Mouse (Mus musculus) hindbrain, embryonic 16.5 days (tissue): ENCODE results near the gene Tmem150a. TPM values are rescaled to one million over a fixed set of nuclear protein-coding genes. Genes with fewer than 3 reads are reported as not detected.

ENCODE experiments used
- ATAC-seq: fragments of 200-750 bp; cut with Nextera tagmentation; 2 replicates; pipeline ENCODE4 v1.8.0; 2017; ENCODE audit warnings: moderate TSS enrichment, moderate library complexity
- H3K27ac ChIP-seq: fragments of 300-500 bp; sonication (generic); 2 replicates; pipeline ENCODE4 v1.5.1; 2014; ENCODE audit warnings: low read depth, mild to moderate bottlenecking, control low read depth, low read length, moderate library complexity
- H3K27me3 ChIP-seq: fragments of 300-500 bp; sonication (generic); replicated peaks from 2 replicates; pipeline ENCODE4 v1.6.1; 2014; ENCODE audit warnings: low read length; ENCODE audit not compliant: control insufficient read depth, insufficient read depth
- H3K36me3 ChIP-seq: fragments of 300-500 bp; sonication (generic); 2 replicates; pipeline ENCODE4 v1.6.1; 2014; ENCODE audit warnings: mild to moderate bottlenecking, low read length, moderate library complexity, mixed read lengths; ENCODE audit not compliant: control insufficient read depth, insufficient read depth
- H3K4me1 ChIP-seq: fragments of 300-500 bp; sonication (generic); 2 replicates; pipeline ENCODE4 v1.6.1; 2014; ENCODE audit warnings: low read depth, low read length; ENCODE audit not compliant: control insufficient read depth, insufficient read depth
- H3K4me2 ChIP-seq: fragments of 300-500 bp; sonication (generic); 2 replicates; pipeline ENCODE4 v1.6.1; 2014; ENCODE audit warnings: mild to moderate bottlenecking, low read length, control low read depth, moderate library complexity
- H3K4me3 ChIP-seq: fragments of 300-500 bp; sonication (generic); 2 replicates; pipeline ENCODE4 v1.5.1; 2014; ENCODE audit warnings: mild to moderate bottlenecking, low read length, control low read depth, moderate library complexity
- H3K9ac ChIP-seq: fragments of 300-500 bp; sonication (generic); 2 replicates; pipeline ENCODE4 v1.6.1; 2014; ENCODE audit warnings: low read depth, mild to moderate bottlenecking, control low read depth, low read length, moderate library complexity
- H3K9me3 ChIP-seq: fragments of 300-500 bp; sonication (generic); 2 replicates; pipeline ENCODE4 v1.6.1; 2014; ENCODE audit warnings: mild to moderate bottlenecking, low read length, moderate library complexity; ENCODE audit not compliant: control insufficient read depth
- WGBS: fragments of 180-500 bp; shearing (Covaris S2); extraction: QIAGEN DNeasy Blood & Tissue Kit; methylation state at CpG from one replicate; pipeline ENCODE4 v1.1.7; 2014; 5-methylcytosine and 5-hydroxymethylcytosine counted together
- polyA plus RNA-seq: library from polyadenylated mRNA; unstranded; fragments of >200 nt; fragmentation: Nextera tagmentation; extraction: Ambion mirVana; gene quantifications from 2 replicates; pipeline ENCODE4 v1.2.1, GENCODE M21; 2015

The Tmem150a gene
- polyA plus RNA-seq = 22.1 and 22.9 TPM in 2 replicates

DNA sequence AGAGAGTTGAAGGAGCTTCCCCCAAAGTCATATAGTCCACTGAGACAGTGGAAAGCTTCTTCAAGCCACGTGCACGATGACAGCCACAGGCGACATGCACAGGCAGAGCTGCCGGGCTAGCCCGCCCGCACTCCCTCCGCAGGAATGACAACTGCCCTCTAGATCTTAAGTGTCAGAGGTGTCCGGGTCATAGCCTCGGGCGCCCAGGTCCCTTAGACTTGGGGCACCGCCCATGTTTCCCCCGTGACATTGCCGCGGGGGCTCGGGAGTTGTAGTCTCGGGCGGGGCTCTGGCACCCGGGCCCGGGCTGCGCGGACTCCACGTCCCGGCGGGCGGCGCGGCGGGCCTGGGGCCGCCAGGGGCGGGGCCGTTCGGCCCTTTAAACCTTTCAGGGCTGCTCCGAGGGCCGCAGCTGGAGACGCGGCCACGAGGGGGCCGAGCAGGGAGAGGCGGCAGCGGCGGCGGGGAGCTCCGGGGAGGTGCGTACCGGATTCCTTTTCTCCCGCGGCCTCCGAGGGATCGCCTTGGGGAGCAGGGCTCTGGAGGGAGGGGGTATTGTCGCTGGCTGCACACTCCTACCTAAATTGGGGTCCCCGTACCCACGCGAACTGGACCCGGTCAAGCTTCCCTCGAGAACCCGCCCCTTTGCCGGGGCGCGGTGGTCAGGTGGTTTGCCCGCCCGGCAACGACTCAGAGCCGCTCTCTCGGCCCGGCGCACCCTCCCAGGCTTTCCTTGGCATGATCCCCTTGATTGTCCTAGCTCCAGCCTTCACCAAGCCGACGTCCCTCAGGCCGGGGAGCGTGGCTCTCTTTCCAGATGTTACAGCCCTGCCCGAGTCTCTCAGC lies at the start of gene Tmem150a:
Tmem150a (plus strand) TSS at position 382 of the 846 bp plus-strand sequence.
- Histone ChIP-seq H3K9ac (peak within 1 kb of the TSS; percentile 83), H3K27ac (peak within 1 kb of the TSS; percentile 63; the same call in 1 of the 2 replicates), H3K4me1 (peaks cover 17% of the 10 kb centered on the region), H3K4me2 (peak within 1 kb of the TSS; percentile 92), H3K27me3 (no peaks in the 10 kb centered on the region), H3K9me3 (no peaks in the 10 kb centered on the region), H3K36me3 (peaks cover 19% of the 10 kb centered on the region), H3K4me3 (peak within 1 kb of the TSS; percentile 67)
- peak; percentile 89 for ATAC-seq
- WGBS = under 1% methylated on average over 56 of the region's 71 CpGs

DNA sequence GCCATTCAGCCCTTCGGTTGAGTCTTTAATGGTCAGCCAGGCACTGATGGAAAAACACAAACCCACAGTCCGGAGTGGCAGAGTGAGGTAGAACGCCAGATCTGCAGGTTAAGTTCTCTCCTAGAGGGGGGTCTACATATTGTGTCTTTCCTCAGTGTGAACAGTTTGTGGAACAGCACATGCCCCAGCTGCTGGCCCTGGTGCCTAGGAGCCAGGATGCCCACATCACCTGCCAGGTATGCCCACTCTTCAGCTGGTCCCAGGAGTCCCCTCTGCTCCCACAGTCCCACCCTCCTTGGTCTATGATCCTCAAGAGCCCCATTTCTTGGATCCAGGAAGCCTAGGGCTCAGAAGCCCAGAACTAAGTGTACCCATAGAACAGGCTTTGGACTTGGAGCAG lies 43.0 kb upstream of the Tmem150a start:
- Histone ChIP-seq H3K36me3 (0 out of 2 replicates have a peak, but pooled peaks cover 3% of the 10 kb centered on the region), H3K4me2 (no peak overlapping the region), H3K9ac (no peak overlapping the region), H3K4me1 (no peaks in the 10 kb centered on the region), H3K4me3 (no peak overlapping the region), H3K27me3 (no peaks in the 10 kb centered on the region), H3K9me3 (no peaks in the 10 kb centered on the region), H3K27ac (no peak overlapping the region)
- no peak for ATAC-seq
- 98% methylated on average over 3 of the region's 3 CpGs for WGBS

GRCm38 (mm10) chr6:72313124-72313867 lies 42.0 kb upstream of the Tmem150a start:
- Histone ChIP-seq H3K9me3 (no peaks in the 10 kb centered on the region), H3K4me3 (no peak overlapping the region), H3K27ac (no peak overlapping the region), H3K4me2 (no peak overlapping the region), H3K36me3 (0 out of 2 replicates have a peak, but pooled peaks cover 7% of the 10 kb centered on the region), H3K4me1 (no peaks in the 10 kb centered on the region), H3K27me3 (no peaks in the 10 kb centered on the region), H3K9ac (no peak overlapping the region)
- no peak for ATAC-seq
- WGBS = 89% methylated on average over 11 of the region's 11 CpGs

- no peaks in the 10 kb centered on the region for H3K4me1 ChIP-seq
- no peaks in the 10 kb centered on the region for H3K9me3 ChIP-seq
- 92% methylated on average over 2 of the region's 2 CpGs for WGBS
- H3K27ac ChIP-seq = no peak overlapping the region
- H3K27me3 ChIP-seq = no peaks in the 10 kb centered on the region
- no peak overlapping the region for H3K4me3 ChIP-seq
- peaks cover 16% of the 10 kb centered on the region for H3K36me3 ChIP-seq
- no peak for ATAC-seq
- no peak overlapping the region for H3K4me2 ChIP-seq
- no peak overlapping the region for H3K9ac ChIP-seq
Observed at GRCm38 (mm10) chr6:72315384-72315783, 39.9 kb upstream of the Tmem150a start.

GRCm38 (mm10) chr6:72316044-72316443 lies 39.2 kb upstream of the Tmem150a start:
- Histone ChIP-seq H3K4me3 (no peak overlapping the region), H3K4me2 (no peak overlapping the region), H3K27ac (no peak overlapping the region), H3K9ac (no peak overlapping the region), H3K4me1 (no peaks in the 10 kb centered on the region), H3K36me3 (peaks cover 23% of the 10 kb centered on the region), H3K9me3 (no peaks in the 10 kb centered on the region), H3K27me3 (no peaks in the 10 kb centered on the region)
- WGBS = 75% methylated on average over 1 of the region's 1 CpGs
- ATAC-seq = no peak

DNA sequence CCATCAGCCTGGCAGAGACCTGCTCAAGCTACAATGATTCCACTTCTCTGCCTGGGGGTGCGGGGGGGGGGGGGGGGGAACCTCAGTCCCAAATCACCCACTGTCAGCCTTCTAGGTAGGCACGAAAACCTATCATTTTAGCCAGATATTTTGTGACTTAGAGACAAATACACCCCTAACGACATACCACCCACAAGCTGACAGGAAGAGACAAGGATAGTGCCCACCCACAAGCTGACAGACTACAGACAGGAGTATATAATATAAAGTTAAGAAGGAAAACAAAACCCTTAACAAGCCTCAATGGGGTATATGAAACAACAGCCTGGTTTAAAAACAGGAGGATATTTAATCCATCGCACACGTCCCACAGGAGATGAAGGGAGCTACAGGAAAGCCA lies 36.8 kb upstream of the Tmem150a start:
- Histone ChIP-seq H3K9ac (no peak overlapping the region), H3K36me3 (peaks cover 33% of the 10 kb centered on the region), H3K4me2 (no peak overlapping the region), H3K4me3 (no peak overlapping the region), H3K9me3 (no peaks in the 10 kb centered on the region), H3K4me1 (no peaks in the 10 kb centered on the region), H3K27me3 (no peaks in the 10 kb centered on the region), H3K27ac (no peak overlapping the region)
- ATAC-seq = no peak
- 84% methylated on average over 5 of the region's 5 CpGs for WGBS

- H3K4me1 ChIP-seq = no peaks in the 10 kb centered on the region
- peaks cover 32% of the 10 kb centered on the region for H3K36me3 ChIP-seq
- H3K4me3 ChIP-seq = no peak overlapping the region
- ATAC-seq = no peak
- H3K27me3 ChIP-seq = no peaks in the 10 kb centered on the region
- H3K27ac ChIP-seq = no peak overlapping the region
- 82% methylated on average over 11 of the region's 11 CpGs for WGBS
- no peak overlapping the region for H3K4me2 ChIP-seq
- H3K9ac ChIP-seq = no peak overlapping the region
- no peaks in the 10 kb centered on the region for H3K9me3 ChIP-seq
Observed at GRCm38 (mm10) chr6:72319019-72319418, 36.2 kb upstream of the Tmem150a start.

GRCm38 (mm10) chr6:72322936-72323335 lies 32.3 kb upstream of the Tmem150a start:
- WGBS = 81% methylated on average over 3 of the region's 3 CpGs
- ATAC-seq = no peak
- H3K4me1 ChIP-seq = no peaks in the 10 kb centered on the region
- H3K27me3 ChIP-seq = no peaks in the 10 kb centered on the region
- no peak overlapping the region for H3K9ac ChIP-seq
- no peak overlapping the region for H3K4me3 ChIP-seq
- no peaks in the 10 kb centered on the region for H3K9me3 ChIP-seq
- peaks cover 52% of the 10 kb centered on the region for H3K36me3 ChIP-seq
- no peak overlapping the region for H3K4me2 ChIP-seq
- H3K27ac ChIP-seq = no peak overlapping the region
